Mouse (Mus musculus): ENCODE results near the gene Cep164. TPM values are rescaled to one million over a fixed set of nuclear protein-coding genes. Genes with fewer than 3 reads are reported as not detected.
"Not testable (repeated sequence)": the region's sequence is repeated elsewhere in the genome, so short reads cannot be mapped to it uniquely, and the experiment has no call there.

Gene Cep164
- polyA plus RNA-seq, 1 experiment from 2014 or later, result 19.5 TPM

DNA sequence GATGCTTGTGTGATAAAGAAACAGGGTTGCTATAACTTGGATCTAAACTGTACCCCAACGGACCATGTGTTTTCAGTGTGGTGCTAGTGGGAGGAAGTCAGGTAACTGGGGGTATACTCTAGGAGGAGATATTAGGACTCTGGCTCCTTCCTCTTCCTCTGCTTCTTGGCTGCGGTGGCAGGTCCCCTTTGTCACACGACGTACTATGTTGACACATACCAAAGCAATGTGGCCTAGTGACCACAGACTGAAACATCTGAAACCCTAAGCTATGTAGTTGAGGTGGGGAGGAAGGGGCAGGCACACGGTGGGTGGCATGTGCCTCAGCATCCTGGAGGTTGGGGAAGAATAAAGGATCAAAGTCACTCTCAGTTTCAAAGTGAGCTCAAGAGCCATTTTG, 22.8 kb upstream of the Cep164 start:
- H3K36me3 ChIP-seq (ENCODE audit: control insufficient read depth, insufficient read depth, low read length), result no peaks in the 10 kb centered on the region
- H3K4me1 ChIP-seq (replicated peaks; ENCODE audit: control insufficient read depth, insufficient read depth, low read length), result no peaks in the 10 kb centered on the region
- 68% methylated on average over 5 of the region's 5 CpGs for WGBS
- no peak overlapping the region for H3K27ac ChIP-seq (ENCODE audit: low read depth, low read length)
- no peaks in the 10 kb centered on the region for H3K9me3 ChIP-seq (ENCODE audit: control insufficient read depth, low read length)
- no peak for ATAC-seq (ENCODE audit: low FRiP score)
- H3K4me2 ChIP-seq (replicated peaks; ENCODE audit: low read depth, low read length), result no peak overlapping the region
- H3K9ac ChIP-seq (ENCODE audit: low read depth, low read length), result no peak overlapping the region
- no peaks in the 10 kb centered on the region for H3K27me3 ChIP-seq (ENCODE audit: control insufficient read depth, insufficient read depth, low read length)
- no peak for DNase-seq (ENCODE audit: low spot score)
- no peak overlapping the region for H3K4me3 ChIP-seq (ENCODE audit: low read depth, low read length)

DNA sequence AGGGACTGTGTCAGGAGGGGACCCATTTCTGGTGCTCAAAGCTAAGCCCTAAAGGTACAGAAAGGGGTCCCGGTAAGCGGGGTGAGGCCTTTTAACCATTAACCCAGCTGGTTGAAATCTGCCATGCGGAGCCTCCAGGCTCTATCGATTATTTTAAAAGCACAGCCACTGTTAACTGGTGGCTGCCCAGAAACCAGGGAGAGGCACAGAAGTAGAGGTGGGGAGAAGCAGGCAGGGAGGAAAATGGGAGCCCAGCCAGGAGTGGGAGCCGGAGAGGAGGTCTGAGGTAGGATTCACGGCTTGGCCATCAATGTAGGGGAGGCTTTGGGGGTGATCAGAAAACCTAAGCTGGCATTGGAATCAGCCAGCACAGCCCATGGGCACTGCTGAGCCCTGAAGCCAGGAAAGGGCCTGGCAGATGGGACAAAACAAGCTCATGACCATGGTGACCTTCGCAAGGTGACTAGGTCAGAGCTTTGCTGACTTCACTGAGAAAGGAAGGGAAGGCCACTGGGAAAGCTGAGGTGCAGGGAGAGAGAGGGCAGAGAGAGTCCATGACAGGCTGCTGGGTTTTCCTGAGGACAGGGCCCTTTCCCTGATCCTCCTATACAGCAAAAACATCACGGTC, 22.2 kb upstream of the Cep164 start:
- no peak overlapping the region for H3K4me3 ChIP-seq (ENCODE audit: low read depth, low read length)
- no peak overlapping the region for H3K27ac ChIP-seq (ENCODE audit: low read depth, low read length)
- H3K4me1 ChIP-seq (replicated peaks; ENCODE audit: control insufficient read depth, insufficient read depth, low read length), result no peaks in the 10 kb centered on the region
- no peak overlapping the region for H3K4me2 ChIP-seq (replicated peaks; ENCODE audit: low read depth, low read length)
- H3K27me3 ChIP-seq (ENCODE audit: control insufficient read depth, insufficient read depth, low read length), result no peaks in the 10 kb centered on the region
- H3K36me3 ChIP-seq (ENCODE audit: control insufficient read depth, insufficient read depth, low read length), result no peaks in the 10 kb centered on the region
- no peak overlapping the region for H3K9ac ChIP-seq (ENCODE audit: low read depth, low read length)
- DNase-seq (ENCODE audit: low spot score), result no peak
- WGBS, result 79% methylated on average over 8 of the region's 8 CpGs
- ATAC-seq (ENCODE audit: low FRiP score), result no peak
- no peaks in the 10 kb centered on the region for H3K9me3 ChIP-seq (ENCODE audit: control insufficient read depth, low read length)

DNA sequence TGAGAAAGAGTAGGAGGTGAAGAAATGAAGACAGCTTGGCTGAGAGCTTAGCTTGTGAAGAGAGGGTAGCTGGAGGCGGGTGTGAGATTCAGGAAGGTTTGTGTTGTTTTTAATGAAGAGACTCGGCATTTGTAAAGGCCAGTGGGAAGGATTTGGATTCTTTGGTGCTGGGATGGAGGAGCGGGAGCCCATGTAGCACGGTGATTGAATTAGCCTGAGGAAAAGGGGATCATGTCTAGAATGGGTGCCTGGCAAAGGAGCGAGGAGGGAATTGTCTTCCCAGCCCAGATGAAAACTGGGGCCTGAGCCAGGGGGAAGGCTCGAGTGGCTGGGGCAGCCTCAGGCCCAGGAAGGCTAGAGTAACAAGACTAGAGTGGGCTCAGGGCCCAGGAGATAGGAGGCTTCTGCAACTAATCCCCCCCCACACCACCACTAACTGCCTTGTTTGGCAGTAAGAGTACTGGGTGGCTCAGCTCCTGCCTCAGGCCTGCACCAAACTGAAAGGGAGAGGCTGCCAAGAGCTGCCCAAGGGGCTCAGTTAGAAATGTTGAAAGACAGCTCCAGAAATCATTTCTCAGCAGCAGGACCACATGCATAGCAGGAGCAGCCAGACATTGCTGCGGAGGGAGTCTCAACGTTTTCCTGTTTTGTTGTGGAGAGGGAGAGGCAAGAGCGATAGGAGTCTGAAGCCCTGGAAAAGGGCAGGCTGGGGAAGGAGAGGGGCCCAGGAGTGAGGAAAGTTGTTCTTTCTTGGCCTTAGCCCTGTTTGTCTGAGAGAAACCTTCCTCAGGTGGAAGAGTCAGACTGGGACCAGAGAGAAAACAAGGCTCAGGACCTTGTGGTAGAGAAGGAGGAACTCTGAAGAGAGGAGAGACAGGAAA, 21.3 kb upstream of the Cep164 start:
- ATAC-seq (ENCODE audit: low FRiP score), result no peak
- Histone ChIP-seq H3K27me3 (ENCODE audit: control insufficient read depth, insufficient read depth, low read length) (no peaks in the 10 kb centered on the region), H3K9ac (ENCODE audit: low read depth, low read length) (no peak overlapping the region), H3K4me2 (replicated peaks; ENCODE audit: low read depth, low read length) (no peak overlapping the region), H3K9me3 (ENCODE audit: control insufficient read depth, low read length) (no peaks in the 10 kb centered on the region), H3K4me1 (replicated peaks; ENCODE audit: control insufficient read depth, insufficient read depth, low read length) (no peaks in the 10 kb centered on the region), H3K27ac (ENCODE audit: low read depth, low read length) (no peak overlapping the region), H3K36me3 (ENCODE audit: control insufficient read depth, insufficient read depth, low read length) (no peaks in the 10 kb centered on the region), H3K4me3 (ENCODE audit: low read depth, low read length) (no peak overlapping the region)
- DNase-seq (ENCODE audit: low spot score), result no peak
- 76% methylated on average over 9 of the region's 9 CpGs for WGBS

DNA sequence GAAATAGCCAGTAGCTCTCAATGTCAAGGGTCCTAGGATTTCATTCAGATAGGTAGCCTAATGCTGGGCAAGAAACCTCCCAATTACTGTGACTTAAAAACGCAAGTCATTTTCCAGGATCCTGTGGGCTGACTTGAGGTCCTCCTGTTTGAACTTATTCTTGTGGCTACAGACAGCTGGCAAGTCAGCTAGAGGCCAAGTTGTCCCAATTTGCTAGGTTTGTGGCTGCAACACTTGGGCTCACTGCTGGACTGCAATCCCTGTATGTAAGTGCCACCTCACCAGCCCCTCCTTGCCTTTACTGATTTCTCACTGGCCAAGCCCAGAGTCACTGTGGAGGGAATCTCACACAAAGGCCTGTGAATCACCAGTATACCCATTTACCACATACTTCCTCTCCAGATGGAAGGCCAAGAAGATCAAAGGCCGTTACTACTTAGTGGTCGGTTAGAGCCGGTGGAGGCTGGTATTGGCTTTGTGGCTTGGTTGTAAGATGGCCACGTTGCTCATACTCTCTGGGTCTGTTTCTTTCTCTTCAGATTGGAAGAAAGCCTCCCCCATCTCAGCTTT, 18.5 kb upstream of the Cep164 start:
- no peak for DNase-seq (ENCODE audit: low spot score)
- no peaks in the 10 kb centered on the region for H3K9me3 ChIP-seq (ENCODE audit: control insufficient read depth, low read length)
- no peak overlapping the region for H3K27ac ChIP-seq (ENCODE audit: low read depth, low read length)
- 90% methylated on average over 5 of the region's 5 CpGs for WGBS
- H3K36me3 ChIP-seq (ENCODE audit: control insufficient read depth, insufficient read depth, low read length), result no peaks in the 10 kb centered on the region
- no peak for ATAC-seq (ENCODE audit: low FRiP score)
- no peaks in the 10 kb centered on the region for H3K27me3 ChIP-seq (ENCODE audit: control insufficient read depth, insufficient read depth, low read length)
- H3K4me1 ChIP-seq (replicated peaks; ENCODE audit: control insufficient read depth, insufficient read depth, low read length), result no peaks in the 10 kb centered on the region
- no peak overlapping the region for H3K4me2 ChIP-seq (replicated peaks; ENCODE audit: low read depth, low read length)
- no peak overlapping the region for H3K4me3 ChIP-seq (ENCODE audit: low read depth, low read length)
- no peak overlapping the region for H3K9ac ChIP-seq (ENCODE audit: low read depth, low read length)

DNA sequence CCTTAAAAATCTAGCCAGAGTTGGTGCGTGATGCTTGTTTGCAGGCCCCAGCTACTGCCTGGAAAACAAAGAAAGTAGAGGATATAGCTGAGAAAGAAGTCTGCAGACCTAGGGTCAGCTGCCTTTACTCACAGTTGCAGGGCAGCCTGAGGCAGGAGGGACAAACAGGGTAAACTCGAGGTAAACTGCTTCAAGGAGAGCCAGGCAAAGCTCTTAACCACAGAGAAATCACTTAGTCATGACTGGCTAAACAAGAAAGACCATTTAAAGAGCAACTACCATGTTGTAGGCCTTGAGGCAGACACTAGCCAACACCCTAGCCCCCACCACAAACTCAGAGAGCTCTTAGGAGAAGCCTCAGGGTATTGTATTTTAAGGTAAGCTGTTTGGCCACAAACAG, 17.7 kb upstream of the Cep164 start:
- H3K4me3 ChIP-seq (ENCODE audit: low read depth, low read length); H3K9ac ChIP-seq (ENCODE audit: low read depth, low read length); H3K4me1 ChIP-seq (replicated peaks; ENCODE audit: control insufficient read depth, insufficient read depth, low read length); H3K9me3 ChIP-seq (ENCODE audit: control insufficient read depth, low read length); H3K4me2 ChIP-seq (replicated peaks; ENCODE audit: low read depth, low read length); H3K27me3 ChIP-seq (ENCODE audit: control insufficient read depth, insufficient read depth, low read length); H3K36me3 ChIP-seq (ENCODE audit: control insufficient read depth, insufficient read depth, low read length); H3K27ac ChIP-seq (ENCODE audit: low read depth, low read length); ATAC-seq (ENCODE audit: low FRiP score); DNase-seq (ENCODE audit: low spot score): not testable (repeated sequence)
- WGBS, result 79% methylated on average over 2 of the region's 2 CpGs

DNA sequence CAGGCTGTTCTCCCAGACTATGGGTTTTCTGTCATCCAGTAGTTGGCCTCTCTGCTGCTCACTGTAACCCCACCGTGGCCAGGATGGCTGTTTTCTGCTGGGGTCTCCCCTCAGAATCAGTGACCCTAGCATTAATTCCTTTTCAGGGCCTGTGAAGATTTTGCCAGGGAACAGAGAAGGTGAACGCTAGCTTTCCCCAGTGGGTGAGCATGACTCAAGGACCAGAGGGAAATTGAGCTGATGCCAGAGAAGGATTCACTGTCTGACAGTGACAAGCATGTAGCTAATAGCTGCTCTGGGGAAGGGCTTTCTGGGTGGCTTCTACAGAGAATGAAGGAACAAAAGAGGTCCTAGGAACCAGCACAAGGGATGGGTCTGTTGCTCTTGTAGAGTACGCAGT, 17.1 kb upstream of the Cep164 start:
- ATAC-seq (ENCODE audit: low FRiP score), result no peak
- Histone ChIP-seq H3K27ac (ENCODE audit: low read depth, low read length) (no peak overlapping the region), H3K27me3 (ENCODE audit: control insufficient read depth, insufficient read depth, low read length) (no peaks in the 10 kb centered on the region), H3K9ac (ENCODE audit: low read depth, low read length) (no peak overlapping the region), H3K4me3 (ENCODE audit: low read depth, low read length) (no peak overlapping the region), H3K4me1 (replicated peaks; ENCODE audit: control insufficient read depth, insufficient read depth, low read length) (0 out of 2 replicates have a peak, but pooled peaks cover 3% of the 10 kb centered on the region), H3K36me3 (ENCODE audit: control insufficient read depth, insufficient read depth, low read length) (no peaks in the 10 kb centered on the region), H3K9me3 (ENCODE audit: control insufficient read depth, low read length) (no peaks in the 10 kb centered on the region), H3K4me2 (replicated peaks; ENCODE audit: low read depth, low read length) (no peak overlapping the region)
- 78% methylated on average over 3 of the region's 3 CpGs for WGBS
- no peak for DNase-seq (ENCODE audit: low spot score)

DNA sequence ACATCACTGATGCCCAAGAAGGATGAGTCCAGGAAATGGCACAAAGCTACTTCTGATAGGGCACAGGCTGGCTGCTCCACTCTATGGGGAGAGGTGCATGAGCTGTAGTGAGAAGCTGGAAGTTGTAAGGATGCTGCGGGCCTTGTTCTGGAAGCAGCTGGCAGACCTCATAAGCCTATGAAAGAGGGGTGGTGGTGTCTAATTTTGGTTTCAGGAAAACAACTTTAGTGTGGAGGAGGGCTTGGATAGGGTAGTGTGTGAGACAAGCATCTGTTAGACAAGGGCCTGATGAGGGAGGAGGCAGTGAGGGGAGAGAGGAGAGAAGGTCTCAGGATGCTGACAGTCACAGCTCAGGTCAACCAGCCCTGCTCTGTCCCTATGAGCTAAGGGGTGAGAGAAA, 15.3 kb upstream of the Cep164 start:
- ATAC-seq (ENCODE audit: low FRiP score) (no peak), DNase-seq (ENCODE audit: low spot score) (no peak)
- Histone ChIP-seq H3K27ac (ENCODE audit: low read depth, low read length) (no peak overlapping the region), H3K4me2 (replicated peaks; ENCODE audit: low read depth, low read length) (no peak overlapping the region), H3K9ac (ENCODE audit: low read depth, low read length) (no peak overlapping the region), H3K4me1 (replicated peaks; ENCODE audit: control insufficient read depth, insufficient read depth, low read length) (peaks cover 3% of the 10 kb centered on the region; the same call in 1 of the 2 replicates), H3K27me3 (ENCODE audit: control insufficient read depth, insufficient read depth, low read length) (no peaks in the 10 kb centered on the region), H3K36me3 (ENCODE audit: control insufficient read depth, insufficient read depth, low read length) (no peaks in the 10 kb centered on the region), H3K9me3 (ENCODE audit: control insufficient read depth, low read length) (no peaks in the 10 kb centered on the region), H3K4me3 (ENCODE audit: low read depth, low read length) (no peak overlapping the region)
- WGBS, result 94% methylated on average over 1 of the region's 1 CpGs

DNA sequence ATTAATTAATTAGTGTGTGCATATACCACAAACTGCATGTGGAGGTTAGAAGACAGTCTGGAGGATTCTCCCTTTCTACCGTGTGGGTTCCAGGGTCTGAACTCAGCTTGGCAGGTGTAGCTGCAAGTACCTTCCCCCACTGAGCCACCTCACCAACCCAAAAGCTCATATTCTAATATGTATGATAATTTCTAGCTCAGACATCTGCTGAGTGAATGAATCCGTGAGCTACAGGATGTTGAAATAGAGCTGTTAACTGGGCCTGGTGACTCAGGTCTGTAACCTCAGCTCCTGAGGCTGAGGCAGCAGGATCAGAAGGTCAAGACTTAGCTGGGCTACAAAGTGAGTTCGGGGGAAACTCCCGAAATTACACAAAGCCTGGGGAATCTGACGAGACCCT, 14.5 kb upstream of the Cep164 start:
- no peak overlapping the region for H3K4me2 ChIP-seq (replicated peaks; ENCODE audit: low read depth, low read length)
- H3K9me3 ChIP-seq (ENCODE audit: control insufficient read depth, low read length), result no peaks in the 10 kb centered on the region
- no peak overlapping the region for H3K9ac ChIP-seq (ENCODE audit: low read depth, low read length)
- no peak for ATAC-seq (ENCODE audit: low FRiP score)
- H3K27ac ChIP-seq (ENCODE audit: low read depth, low read length), result no peak overlapping the region
- H3K36me3 ChIP-seq (ENCODE audit: control insufficient read depth, insufficient read depth, low read length), result no peaks in the 10 kb centered on the region
- no peaks in the 10 kb centered on the region for H3K27me3 ChIP-seq (ENCODE audit: control insufficient read depth, insufficient read depth, low read length)
- no peak for DNase-seq (ENCODE audit: low spot score)
- H3K4me3 ChIP-seq (ENCODE audit: low read depth, low read length), result no peak overlapping the region
- peaks cover 3% of the 10 kb centered on the region; the same call in 1 of the 2 replicates for H3K4me1 ChIP-seq (replicated peaks; ENCODE audit: control insufficient read depth, insufficient read depth, low read length)
- WGBS, result 92% methylated on average over 5 of the region's 5 CpGs

Measured in hindbrain, embryonic 11.5 days (tissue).